Mouse (Mus musculus) T-cell, adult 2 months (primary cell): ENCODE results near the gene Trnt1.

Experiments
- DNase-seq: peaks from one replicate; pipeline ENCODE4 v3.0.0; 2022; ENCODE audit warnings: low spot score

Gene Trnt1

GRCm38 (mm10) chr6:106787138-106787537, 18.2 kb downstream of the Trnt1 start:
- DNase-seq = no peak

GRCm38 (mm10) chr6:106791429-106791828, 22.5 kb downstream of the Trnt1 start:
- peak; percentile 38 for DNase-seq

- no peak for DNase-seq
These were observed 23.6 kb downstream of the Trnt1 start for GRCm38 (mm10) chr6:106792486-106792885.

GRCm38 (mm10) chr6:106793088-106793487, 24.2 kb downstream of the Trnt1 start:
- DNase-seq = peak; percentile 53

- DNase-seq = peak; percentile 5
These were observed 24.7 kb downstream of the Trnt1 start for GRCm38 (mm10) chr6:106793621-106794020.

GRCm38 (mm10) chr6:106794094-106794814, 25.3 kb downstream of the Trnt1 start:
- DNase-seq = peak; percentile 41

- peak; percentile 93 for DNase-seq
These were observed 30.7 kb downstream of the Trnt1 start, which contains the start of gene Crbn for GRCm38 (mm10) chr6:106799333-106800226. TSS of gene Crbn (minus strand) at chr6:106800077.

GRCm38 (mm10) chr6:106800227-106800557, 31.3 kb downstream of the Trnt1 start:
- no peak for DNase-seq

- DNase-seq = no peak
These were observed 36.0 kb downstream of the Trnt1 start for GRCm38 (mm10) chr6:106804904-106805303.

- DNase-seq = no peak
These were observed 40.2 kb downstream of the Trnt1 start for GRCm38 (mm10) chr6:106809161-106809560.

- DNase-seq = no peak
These were observed 41.8 kb downstream of the Trnt1 start for GRCm38 (mm10) chr6:106810686-106811085.

- DNase-seq = no peak
These were observed 50.3 kb downstream of the Trnt1 start for GRCm38 (mm10) chr6:106819246-106819645.

GRCm38 (mm10) chr6:106819906-106820305, 51.0 kb downstream of the Trnt1 start:
- DNase-seq = no peak

GRCm38 (mm10) chr6:106820566-106820965, 51.6 kb downstream of the Trnt1 start:
- no peak for DNase-seq

GRCm38 (mm10) chr6:106822329-106822728, 53.4 kb downstream of the Trnt1 start:
- no peak for DNase-seq
